Comparison of ENCODE assay signal across 29 mouse cellular contexts in genomic region chr2:25285551-25285950, GRCm38 (mm10). TPM values are rescaled to one million over a fixed set of nuclear protein-coding genes. Genes with fewer than 3 reads are reported as not detected.
DNase-seq lines count a peak whose midpoint lies in the region; ATAC-seq and TF ChIP-seq lines count a peak whose summit lies in the region.
"Had no signal": no experiment of that assay in that cellular context is flagged by ENCODE, and none has a peak within 500 bp of the region (broad histone marks: within the 10 kb centered on the region; RNA-seq: fewer than 3 reads in every experiment).

No protein-coding gene starts in this region.

- no peaks in the 10 kb centered on the region for H3K27me3 ChIP-seq in kidney, adult 2 months (replicated peaks; ENCODE audit: control insufficient read depth, insufficient read depth, low read length)
- H3K27me3 ChIP-seq in lung, postnatal 0 days (replicated peaks; ENCODE audit: insufficient read depth, low read length) = peaks cover 19% of the 10 kb centered on the region
- peaks cover 18% of the 10 kb centered on the region for H3K27me3 ChIP-seq in intestine, postnatal 0 days (replicated peaks; ENCODE audit: control insufficient read depth, insufficient read depth, low read length)

- no peaks in the 10 kb centered on the region; the same call in 1 of the 2 replicates for H3K36me3 ChIP-seq in kidney, adult 2 months (ENCODE audit: control insufficient read depth, insufficient read depth, low read length)
- peaks cover 41% of the 10 kb centered on the region; the same call in 1 of the 2 replicates for H3K36me3 ChIP-seq in lung, postnatal 0 days (ENCODE audit: insufficient read depth, low read length)
- peaks cover 43% of the 10 kb centered on the region for H3K36me3 ChIP-seq in intestine, postnatal 0 days (ENCODE audit: control insufficient read depth, insufficient read depth)

- 76% methylated on average over 2 of the region's 2 CpGs for WGBS in kidney, adult 2 months
- whole genome bisulfite sequencing in lung, postnatal 0 days = 77% methylated on average over 2 of the region's 2 CpGs
- 75% methylated on average over 2 of the region's 2 CpGs for WGBS in intestine, postnatal 0 days

- H3K27ac ChIP-seq in kidney, adult 2 months (ENCODE audit: insufficient read depth, low read depth, low read length) = no peak overlapping the region
- peak overlapping the region; percentile 88 for H3K27ac ChIP-seq in lung, postnatal 0 days (ENCODE audit: low read length)
- H3K27ac ChIP-seq in intestine, postnatal 0 days (ENCODE audit: low read depth, low read length) = peak overlapping the region; percentile 90
- H3K27ac ChIP-seq: forebrain, embryonic 12.5 days; heart, embryonic 15.5 days; hindbrain, embryonic 15.5 days; limb, embryonic 12.5 days; liver, embryonic 12.5 days had no signal

- no peak overlapping the region for H3K4me3 ChIP-seq in kidney, adult 2 months (ENCODE audit: insufficient read depth, low read depth, low read length)
- no peak overlapping the region for H3K4me3 ChIP-seq in lung, postnatal 0 days (ENCODE audit: low read depth, low read length)
- H3K4me3 ChIP-seq in intestine, postnatal 0 days (ENCODE audit: low read depth, low read length) = no peak overlapping the region
- H3K4me3 ChIP-seq: forebrain, embryonic 12.5 days; heart, embryonic 15.5 days; hindbrain, embryonic 15.5 days; limb, embryonic 12.5 days; liver, embryonic 12.5 days had no signal

- peaks cover 8% of the 10 kb centered on the region for H3K4me1 ChIP-seq in kidney, adult 2 months (ENCODE audit: control insufficient read depth, insufficient read depth, low read length)
- peaks cover 18% of the 10 kb centered on the region; the same call in 1 of the 2 replicates for H3K4me1 ChIP-seq in lung, postnatal 0 days (ENCODE audit: insufficient read depth, low read depth, low read length)
- peaks cover 19% of the 10 kb centered on the region; the same call in 1 of the 2 replicates for H3K4me1 ChIP-seq in intestine, postnatal 0 days (replicated peaks; ENCODE audit: control insufficient read depth, insufficient read depth, low read length)

- TF ChIP-seq CTCF in kidney, adult 2 months (conservative IDR thresholded peaks at IDR 0.05; ENCODE audit: insufficient read depth, insufficient read length, low read depth, low read length) = no peak
- TF ChIP-seq CTCF in lung, postnatal 0 days (IDR thresholded peaks at IDR 0.05) = no peak
- no peak for TF ChIP-seq CTCF in intestine, postnatal 0 days (IDR thresholded peaks at IDR 0.05; ENCODE audit: low read depth)

- intact Hi-C loops in left cerebral cortex, postnatal 25 days (cut with DNase I) = no loop called here

- DNase-seq in kidney, adult 2 months = peak; percentile 27
- no peak for DNase-seq in kidney, postnatal 10 days
- no peak for DNase-seq in lung, postnatal 0 days (ENCODE audit: low spot score)
- no peak for DNase-seq in lung, postnatal 14 days
- no peak for DNase-seq in left cerebral cortex, postnatal 25 days (ENCODE audit: low spot score in 2 of 2)
- DNase-seq in natural killer cell, adult 2 months (ENCODE audit: low spot score in 2 of 2) = no peak
- DNase-seq in right cerebral cortex, postnatal 10 days (ENCODE audit: low spot score in 2 of 2) = no peak
- DNase-seq: adrenal gland, postnatal 10 days; cerebellum, adult 8-10 months; cerebellum, postnatal 36 days; gastrocnemius, postnatal 36 days; heart, postnatal 4 days; lung, adult 2 months had no signal

- H3K4me2 ChIP-seq in lung, postnatal 0 days (replicated peaks; ENCODE audit: low read depth, low read length) = no peak overlapping the region
- H3K4me2 ChIP-seq in intestine, postnatal 0 days (replicated peaks; ENCODE audit: low read depth) = 0 out of 2 replicates have a peak overlapping the region, but pooled peaks have one; percentile 37
- H3K4me2 ChIP-seq: forebrain, embryonic 12.5 days; heart, embryonic 15.5 days; hindbrain, embryonic 15.5 days; limb, embryonic 12.5 days; midbrain, embryonic 11.5 days had no signal

- no peak for TF ChIP-seq EP300 in lung, postnatal 0 days (IDR thresholded peaks at IDR 0.05)

- TF ChIP-seq POLR2A in kidney, adult 2 months (IDR thresholded peaks at IDR 0.05; ENCODE audit: low read depth, low read length) = no peak

- ATAC-seq in lung, postnatal 0 days = no peak
- ATAC-seq in intestine, postnatal 0 days = peak; percentile 46

- H3K9me3 ChIP-seq in lung, postnatal 0 days (ENCODE audit: low read length) = no peaks in the 10 kb centered on the region
- no peaks in the 10 kb centered on the region for H3K9me3 ChIP-seq in intestine, postnatal 0 days (ENCODE audit: control insufficient read depth)
- H3K9me3 ChIP-seq: forebrain, embryonic 12.5 days; heart, embryonic 15.5 days; hindbrain, embryonic 15.5 days; limb, embryonic 12.5 days; liver, embryonic 12.5 days had no signal

- H3K9ac ChIP-seq in lung, postnatal 0 days (replicated peaks; ENCODE audit: low read depth) = no peak overlapping the region
- 0 out of 2 replicates have a peak overlapping the region, but pooled peaks have one; percentile 11 for H3K9ac ChIP-seq in intestine, postnatal 0 days (ENCODE audit: low read depth, low read length)
- H3K9ac ChIP-seq: forebrain, embryonic 12.5 days; heart, embryonic 15.5 days; hindbrain, embryonic 15.5 days; limb, embryonic 12.5 days; liver, embryonic 12.5 days had no signal

RNA-seq across cellular contexts. Expression of gene Tmem210, which starts 2.4 kb away (rescaled TPM):
- not detected in 2 replicates for polyA plus RNA-seq in kidney, adult 2 months (2012; rRNA removed)
- polyA plus RNA-seq in lung, postnatal 0 days (2015; fragmentation: Nextera tagmentation; extraction: Ambion mirVana) = not detected in 2 replicates
- polyA plus RNA-seq in intestine, postnatal 0 days (2015; fragmentation: Nextera tagmentation; extraction: Ambion mirVana) = not detected in 2 replicates
- not detected for total RNA-seq in left cerebral cortex, postnatal 25 days (2021)
- total RNA-seq: adrenal gland, postnatal 10 days; gastrocnemius, adult 18-20 months; gastrocnemius, postnatal 36 days; heart, adult 8-10 months; heart, postnatal 4 days; layer of hippocampus, postnatal 25 days; midbrain, postnatal 0 days; neutrophil, adult 5-6 weeks had no signal
- polyA plus RNA-seq: forebrain, embryonic 12.5 days; heart, embryonic 15.5 days; hindbrain, embryonic 15.5 days; intestine, embryonic 14.5 days; kidney, embryonic 16.5 days; limb, embryonic 12.5 days; liver, embryonic 12.5 days; lung, adult 2 months; midbrain, embryonic 11.5 days; midbrain, postnatal 0 days; spleen, adult 2 months; urinary bladder, adult 2 months had no signal

RNA-seq across cellular contexts. Expression of gene Lrrc26, which starts 4.2 kb away (rescaled TPM):
- polyA plus RNA-seq in kidney, adult 2 months (2012; rRNA removed) = 2.7 and 3.0 TPM in 2 replicates
- 42.2 and 46.5 TPM in 2 replicates for polyA plus RNA-seq in lung, postnatal 0 days (2015; fragmentation: Nextera tagmentation; extraction: Ambion mirVana)
- polyA plus RNA-seq in intestine, postnatal 0 days (2015; fragmentation: Nextera tagmentation; extraction: Ambion mirVana) = 5.5 and 6.6 TPM in 2 replicates
- total RNA-seq in left cerebral cortex, postnatal 25 days (2021) = not detected
- total RNA-seq: adrenal gland, postnatal 10 days; gastrocnemius, adult 18-20 months; gastrocnemius, postnatal 36 days; heart, adult 8-10 months; heart, postnatal 4 days; layer of hippocampus, postnatal 25 days; midbrain, postnatal 0 days; neutrophil, adult 5-6 weeks had no signal
- polyA plus RNA-seq: forebrain, embryonic 12.5 days; hindbrain, embryonic 15.5 days; intestine, embryonic 14.5 days; kidney, embryonic 16.5 days; limb, embryonic 12.5 days; liver, embryonic 12.5 days; midbrain, embryonic 11.5 days had no signal

RNA-seq across cellular contexts. Expression of gene Anapc2, which starts 13.3 kb away (rescaled TPM):
- 82.6 and 92.3 TPM in 2 replicates for polyA plus RNA-seq in kidney, adult 2 months (2012; rRNA removed)
- 88.4 and 89.0 TPM in 2 replicates for polyA plus RNA-seq in lung, postnatal 0 days (2015; fragmentation: Nextera tagmentation; extraction: Ambion mirVana)
- polyA plus RNA-seq in intestine, postnatal 0 days (2015; fragmentation: Nextera tagmentation; extraction: Ambion mirVana) = 41.6 and 43.4 TPM in 2 replicates
- total RNA-seq in left cerebral cortex, postnatal 25 days (2021) = 10 to 100 TPM; 73.0 to 77.2 TPM

RNA-seq across cellular contexts. Expression of gene Ssna1, which starts 13.3 kb away (rescaled TPM):
- 46.2 and 48.8 TPM in 2 replicates for polyA plus RNA-seq in kidney, adult 2 months (2012; rRNA removed)
- 146 and 173 TPM in 2 replicates for polyA plus RNA-seq in lung, postnatal 0 days (2015; fragmentation: Nextera tagmentation; extraction: Ambion mirVana)
- 105 and 108 TPM in 2 replicates for polyA plus RNA-seq in intestine, postnatal 0 days (2015; fragmentation: Nextera tagmentation; extraction: Ambion mirVana)
- 10 to 100 TPM; 67.2 to 69.6 TPM for total RNA-seq in left cerebral cortex, postnatal 25 days (2021)

RNA-seq across cellular contexts. Expression of gene Tprn, which starts 23.1 kb away (rescaled TPM):
- 81.0 and 85.4 TPM in 2 replicates for polyA plus RNA-seq in kidney, adult 2 months (2012; rRNA removed)
- polyA plus RNA-seq in lung, postnatal 0 days (2015; fragmentation: Nextera tagmentation; extraction: Ambion mirVana) = 7.2 and 7.4 TPM in 2 replicates
- polyA plus RNA-seq in intestine, postnatal 0 days (2015; fragmentation: Nextera tagmentation; extraction: Ambion mirVana) = 62.0 and 68.3 TPM in 2 replicates
- total RNA-seq in left cerebral cortex, postnatal 25 days (2021) = 10 to 100 TPM; 14.4 to 15.5 TPM
